Mouse (Mus musculus): ENCODE measurements around the gene Ankrd33b. TPM values are rescaled to one million over a fixed set of nuclear protein-coding genes. Genes with fewer than 3 reads are reported as not detected.

Ankrd33b gene
- polyA plus RNA-seq, 1 experiment, result 33.9 TPM

DNA sequence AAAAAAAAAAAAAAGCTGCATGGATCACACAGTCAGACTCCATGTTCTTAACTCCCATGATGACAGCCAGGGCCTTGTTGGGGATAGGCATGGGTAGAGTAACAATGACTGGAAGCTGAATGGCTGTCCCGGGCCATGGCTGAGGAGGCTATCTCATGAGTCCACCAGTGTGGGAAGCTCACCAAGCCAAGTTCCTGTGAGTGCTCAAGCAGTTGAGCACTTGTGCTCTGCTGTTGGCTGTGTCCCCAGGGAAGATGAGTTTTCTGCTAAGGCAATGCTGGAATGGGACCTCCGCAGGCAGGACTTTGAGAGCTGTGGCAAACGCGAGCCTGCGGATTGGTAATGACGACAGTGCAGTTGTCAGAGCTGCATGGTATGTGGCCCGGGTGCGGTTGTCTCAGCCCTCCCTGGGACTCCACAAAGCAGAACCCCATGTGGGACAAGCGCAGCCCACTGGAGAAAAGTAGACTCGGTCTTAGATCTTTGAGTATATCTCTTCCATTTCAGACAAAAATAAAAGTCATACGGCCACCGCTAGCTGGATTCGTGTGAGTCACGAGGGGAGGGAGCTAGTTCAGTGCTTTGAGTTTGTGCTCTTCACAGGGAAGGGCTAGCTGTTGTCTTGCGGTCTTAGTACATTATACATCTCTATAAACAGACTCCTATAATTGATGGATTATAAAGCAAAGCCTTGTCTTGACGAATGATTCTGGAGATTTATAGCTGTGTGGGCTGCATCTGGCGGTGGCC lies 122.7 kb downstream of the Ankrd33b start:
- Histone ChIP-seq H3K27ac (ENCODE audit: insufficient read depth, low read length) (no peak overlapping the region), H3K4me1 (ENCODE audit: control insufficient read depth, insufficient read depth, low read length) (no peaks in the 10 kb centered on the region), H3K4me3 (ENCODE audit: insufficient read depth, low read length) (no peak overlapping the region)
- TF ChIP-seq CTCF (IDR thresholded peaks at IDR 0.05; ENCODE audit: extremely low read depth, insufficient read depth, low read length) (no peak), POLR2A (IDR thresholded peaks at IDR 0.05; ENCODE audit: extremely low read depth, insufficient read depth, low read length) (no peak)

DNA sequence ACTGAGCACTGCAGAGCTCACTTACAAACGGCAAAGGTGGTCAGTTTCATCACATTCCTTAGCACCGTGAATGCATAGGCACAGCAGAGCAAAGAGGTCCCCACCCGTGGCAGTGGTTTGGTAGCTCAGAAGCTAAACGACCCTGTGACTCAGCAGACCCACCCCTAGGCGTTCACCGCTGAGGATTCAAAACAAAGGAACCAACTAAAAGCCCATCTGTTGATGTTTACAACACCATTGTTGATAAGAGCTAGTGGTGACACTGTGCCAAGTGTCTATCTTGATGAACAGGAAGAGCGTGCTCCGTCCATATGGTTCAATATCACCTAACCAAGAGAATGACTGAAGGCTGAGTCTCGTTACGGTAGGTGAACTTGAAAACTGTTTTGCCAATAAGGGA lies 124.3 kb downstream of the Ankrd33b start:
- TF ChIP-seq POLR2A (IDR thresholded peaks at IDR 0.05; ENCODE audit: extremely low read depth, insufficient read depth, low read length) (no peak), CTCF (IDR thresholded peaks at IDR 0.05; ENCODE audit: extremely low read depth, insufficient read depth, low read length) (no peak)
- Histone ChIP-seq H3K4me3 (ENCODE audit: insufficient read depth, low read length) (no peak overlapping the region), H3K4me1 (ENCODE audit: control insufficient read depth, insufficient read depth, low read length) (no peaks in the 10 kb centered on the region), H3K27ac (ENCODE audit: insufficient read depth, low read length) (no peak overlapping the region)

Other genes with a start within 250 kb of the Ankrd33b start
- gene Dap, start 143.4 kb downstream of the Ankrd33b start, polyA plus RNA-seq (2012; rRNA removed), result 8.4 and 11.3 TPM in 2 replicates
- 0.85 and 1.2 TPM in 2 replicates for gene Ropn1l, start 86.0 kb upstream of the Ankrd33b start, polyA plus RNA-seq (2012; rRNA removed)
- 84.0 and 88.6 TPM in 2 replicates for gene March6, start 163.3 kb upstream of the Ankrd33b start, polyA plus RNA-seq (2012; rRNA removed)
- 22.0 and 23.8 TPM in 2 replicates for gene Cmbl, start 197.7 kb upstream of the Ankrd33b start, polyA plus RNA-seq (2012; rRNA removed)
- gene Cct5, start 234.1 kb upstream of the Ankrd33b start, polyA plus RNA-seq (2012; rRNA removed), result 172 and 180 TPM in 2 replicates
- gene Fam173b, start 234.1 kb upstream of the Ankrd33b start, polyA plus RNA-seq (2012; rRNA removed), result 11.9 and 13.2 TPM in 2 replicates